Comparison of ENCODE assay signal across 8 mouse cellular contexts in genomic region chr2:10288142-10288831, GRCm38 (mm10).
A peak's percentile ranks its signal among the peaks of the same experiment; 100 is the strongest.
DNase-seq lines count a peak whose midpoint lies in the region; ATAC-seq and TF ChIP-seq lines count a peak whose summit lies in the region.

No protein-coding gene starts in this region.

- WGBS in limb, embryonic 11.5 days: 10% methylated on average over 12 of the region's 12 CpGs
- WGBS in midbrain, postnatal 0 days: 14% methylated on average over 12 of the region's 12 CpGs

- H3K4me2 ChIP-seq in limb, embryonic 11.5 days (ENCODE audit: low read depth, severe bottlenecking): no peak overlapping the region
- H3K4me2 ChIP-seq in midbrain, postnatal 0 days (ENCODE audit: low read depth, low read length, poor library complexity, severe bottlenecking): no peak overlapping the region

- ATAC-seq in limb, embryonic 11.5 days (ENCODE audit: insufficient number of reproducible peaks, low FRiP score, low TSS enrichment, low read depth): no peak; the same call in 1 of the 2 replicates
- peak; percentile 67; the same call in 1 of the 2 replicates for ATAC-seq in midbrain, postnatal 0 days (ENCODE audit: low FRiP score)

- TF ChIP-seq CTCF in midbrain, postnatal 0 days (IDR thresholded peaks at IDR 0.05): peak; percentile 99

- no peak overlapping the region for H3K4me3 ChIP-seq in limb, embryonic 11.5 days (ENCODE audit: low read depth, low read length)
- H3K4me3 ChIP-seq in midbrain, postnatal 0 days (ENCODE audit: low read depth, low read length): no peak overlapping the region

- no peak overlapping the region for H3K27ac ChIP-seq in limb, embryonic 11.5 days (replicated peaks; ENCODE audit: low read depth, low read length)
- no peak overlapping the region for H3K27ac ChIP-seq in midbrain, postnatal 0 days (ENCODE audit: low read depth, low read length)

- no peaks in the 10 kb centered on the region for H3K4me1 ChIP-seq in limb, embryonic 11.5 days (ENCODE audit: control insufficient read depth, insufficient read depth, low read length)
- H3K4me1 ChIP-seq in midbrain, postnatal 0 days (ENCODE audit: insufficient read depth, low read length): no peaks in the 10 kb centered on the region

- peaks cover 6% of the 10 kb centered on the region; the same call in 1 of the 2 replicates for H3K27me3 ChIP-seq in limb, embryonic 11.5 days (ENCODE audit: control insufficient read depth, insufficient read depth, low read length)
- H3K27me3 ChIP-seq in midbrain, postnatal 0 days (ENCODE audit: insufficient read depth, low read length): peaks cover 7% of the 10 kb centered on the region

- H3K9ac ChIP-seq in limb, embryonic 11.5 days (ENCODE audit: low read length): no peak overlapping the region
- H3K9ac ChIP-seq in midbrain, postnatal 0 days (replicated peaks; ENCODE audit: low read length, poor library complexity, severe bottlenecking): no peak overlapping the region

- no peaks in the 10 kb centered on the region for H3K36me3 ChIP-seq in limb, embryonic 11.5 days (ENCODE audit: control insufficient read depth, insufficient read depth, low read length)
- H3K36me3 ChIP-seq in midbrain, postnatal 0 days (ENCODE audit: insufficient read depth, low read length): no peaks in the 10 kb centered on the region

- no peaks in the 10 kb centered on the region for H3K9me3 ChIP-seq in limb, embryonic 11.5 days (ENCODE audit: control insufficient read depth, low read length)
- no peaks in the 10 kb centered on the region for H3K9me3 ChIP-seq in midbrain, postnatal 0 days (ENCODE audit: low read length)

- peak; percentile 76 for DNase-seq in urinary bladder, postnatal 14 days (ENCODE audit: low spot score)
- no peak for DNase-seq in urinary bladder, postnatal 10 days (ENCODE audit: low spot score)
- peak; percentile 17 to 74 for DNase-seq in cerebellum, postnatal 36 days
- peak; percentile 84 for DNase-seq in heart, adult 8-10 months (ENCODE audit: low spot score)
- peak; percentile 94 for DNase-seq in kidney, adult 9 months
- DNase-seq in limb, embryonic 11.5 days (ENCODE audit: low spot score): peak; percentile 82
- DNase-seq in midbrain, postnatal 0 days (ENCODE audit: low spot score): peak; percentile 88
- DNase-seq in spleen, postnatal 36 days (ENCODE audit: low spot score in 2 of 2): peak; percentile 44 to 55
